Mouse (Mus musculus): ENCODE measurements around the gene Kalrn. TPM values are rescaled to one million over a fixed set of nuclear protein-coding genes. Genes with fewer than 3 reads are reported as not detected.

Kalrn gene
- polyA plus RNA-seq, 1 experiment from 2014 or later: 38.5 TPM

DNA sequence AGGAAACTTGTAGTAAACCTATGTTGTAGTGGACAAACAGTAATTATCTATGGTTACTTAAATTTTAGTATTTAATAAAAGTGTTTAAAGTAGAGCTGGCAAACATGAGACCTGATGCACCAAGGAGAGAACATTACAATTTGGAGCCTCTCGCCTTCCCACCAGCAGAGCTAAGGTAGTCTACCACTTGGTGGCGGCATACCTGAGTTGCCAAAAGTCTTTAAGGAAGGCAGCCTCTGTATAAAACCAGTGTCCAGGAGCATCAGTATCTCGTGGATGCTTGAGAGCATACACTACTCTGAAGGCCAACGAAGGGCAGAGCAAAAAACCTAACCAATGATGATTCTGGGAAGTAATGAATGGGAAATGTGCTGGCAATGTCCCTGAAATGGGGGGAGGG, 199.8 kb downstream of the Kalrn start:
- Histone ChIP-seq H3K27ac (no peak overlapping the region), H3K9ac (replicated peaks) (no peak overlapping the region), H3K4me3 (replicated peaks) (no peak overlapping the region), H3K27me3 (no peaks in the 10 kb centered on the region), H3K4me1 (replicated peaks) (peaks cover 43% of the 10 kb centered on the region), H3K9me3 (no peaks in the 10 kb centered on the region), H3K4me2 (replicated peaks) (no peak overlapping the region), H3K36me3 (no peaks in the 10 kb centered on the region)
- WGBS: 59% methylated on average over 4 of the region's 4 CpGs
- no peak for ATAC-seq

DNA sequence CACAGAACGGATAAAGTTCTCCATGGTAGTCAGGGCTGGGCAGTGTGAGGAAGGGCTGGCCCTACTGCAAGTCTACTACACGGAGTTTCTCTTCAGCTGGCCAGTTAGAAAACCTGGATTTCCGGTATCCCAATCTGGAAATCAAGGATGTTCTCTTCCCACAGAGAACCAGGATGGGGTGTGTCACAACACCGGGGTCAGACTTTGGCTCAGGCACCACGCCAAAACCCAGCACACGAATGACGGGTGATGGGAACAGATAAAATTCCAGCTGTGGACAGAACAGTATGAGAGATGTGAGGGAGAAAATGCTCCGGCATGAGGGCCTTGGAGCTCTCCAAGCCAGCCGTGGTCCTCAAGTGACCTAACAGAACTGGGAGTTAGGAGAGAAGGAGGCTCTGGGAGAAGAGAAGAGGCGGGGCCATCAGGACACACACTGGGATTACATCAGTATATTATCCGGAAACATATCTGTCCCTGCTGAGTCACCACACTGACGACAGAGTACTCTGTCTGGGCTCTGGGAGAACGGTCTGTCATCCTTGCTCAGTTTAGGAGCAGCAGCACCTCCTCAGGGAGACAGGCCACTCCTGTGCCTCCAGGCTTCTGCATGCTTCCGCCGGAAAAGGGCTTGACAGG, 201.1 kb downstream of the Kalrn start:
- Histone ChIP-seq H3K27ac (no peak overlapping the region), H3K4me2 (replicated peaks) (no peak overlapping the region), H3K27me3 (no peaks in the 10 kb centered on the region), H3K9ac (replicated peaks) (no peak overlapping the region), H3K4me1 (replicated peaks) (peaks cover 43% of the 10 kb centered on the region), H3K9me3 (no peaks in the 10 kb centered on the region), H3K4me3 (replicated peaks) (no peak overlapping the region), H3K36me3 (no peaks in the 10 kb centered on the region)
- no peak for ATAC-seq
- WGBS: 82% methylated on average over 15 of the region's 15 CpGs

DNA sequence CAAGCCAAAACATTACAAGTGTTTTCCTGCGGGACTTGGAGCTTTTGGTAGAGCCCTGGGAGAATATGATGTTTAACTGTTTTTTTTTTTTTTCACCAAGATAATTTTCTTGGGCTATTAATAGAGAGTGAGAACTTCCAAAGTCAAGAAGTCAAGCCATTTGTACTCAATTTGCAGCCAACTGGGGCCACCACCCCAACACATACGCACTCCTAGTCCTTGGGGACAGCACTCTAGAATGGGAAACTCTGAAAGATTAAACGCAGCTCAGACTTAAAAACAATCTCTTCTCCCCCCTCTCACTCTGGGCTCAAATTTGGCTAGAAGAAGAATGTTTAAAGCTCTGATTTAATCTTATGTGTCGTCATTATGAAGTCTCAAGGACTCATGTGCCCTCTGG, 214.1 kb downstream of the Kalrn start:
- Histone ChIP-seq H3K9ac (replicated peaks) (no peak overlapping the region), H3K4me3 (replicated peaks) (no peak overlapping the region), H3K27ac (no peak overlapping the region), H3K4me1 (replicated peaks) (0 out of 2 replicates have a peak, but pooled peaks cover 12% of the 10 kb centered on the region), H3K4me2 (replicated peaks) (no peak overlapping the region), H3K27me3 (no peaks in the 10 kb centered on the region), H3K36me3 (peaks cover 20% of the 10 kb centered on the region), H3K9me3 (no peaks in the 10 kb centered on the region)
- 88% methylated on average over 4 of the region's 4 CpGs for WGBS
- no peak for ATAC-seq

DNA sequence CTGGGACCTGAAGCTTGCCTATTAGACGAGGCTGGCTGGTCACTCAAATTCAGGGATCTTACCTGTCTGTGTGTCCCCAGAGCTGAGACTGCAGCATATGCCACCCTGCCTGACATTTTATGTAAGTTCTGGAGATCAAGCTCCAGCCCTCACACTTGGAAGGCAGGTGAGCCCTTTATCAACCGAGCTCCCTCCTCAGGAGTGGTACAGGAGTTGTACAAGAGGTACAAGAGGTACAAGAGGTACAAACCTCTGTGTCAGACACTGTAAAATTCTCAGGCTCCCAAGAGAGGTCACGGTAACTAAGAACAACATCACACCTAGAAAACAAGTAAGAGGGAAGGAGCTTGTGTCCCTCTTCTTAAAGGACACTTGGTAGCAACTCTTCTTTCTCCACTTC, 217.8 kb downstream of the Kalrn start:
- 81% methylated on average over 3 of the region's 3 CpGs for WGBS
- H3K9ac ChIP-seq (replicated peaks): no peak overlapping the region
- H3K4me2 ChIP-seq (replicated peaks): no peak overlapping the region
- peaks cover 18% of the 10 kb centered on the region for H3K36me3 ChIP-seq
- H3K4me1 ChIP-seq (replicated peaks): 0 out of 2 replicates have a peak, but pooled peaks cover 4% of the 10 kb centered on the region
- H3K27ac ChIP-seq: no peak overlapping the region
- no peaks in the 10 kb centered on the region for H3K9me3 ChIP-seq
- no peaks in the 10 kb centered on the region for H3K27me3 ChIP-seq
- H3K4me3 ChIP-seq (replicated peaks): no peak overlapping the region
- no peak for ATAC-seq

DNA sequence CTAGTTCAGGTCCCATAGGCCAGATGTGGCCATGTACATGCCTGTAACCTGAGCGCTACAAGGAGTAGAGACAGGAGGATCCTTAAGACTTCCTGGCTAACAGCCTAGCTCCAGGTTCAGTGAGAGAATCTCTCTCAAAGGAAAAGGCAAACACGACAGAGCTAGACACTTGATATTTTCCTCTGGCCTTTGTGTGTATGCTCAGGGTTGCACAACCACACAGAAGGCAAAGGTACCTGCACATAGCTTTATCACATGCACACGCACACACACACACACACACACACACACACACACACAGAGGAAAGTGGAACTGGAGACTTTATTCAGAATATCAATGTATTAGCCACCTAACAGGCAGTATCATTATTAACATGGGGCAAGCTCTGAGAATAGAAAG, 219.3 kb downstream of the Kalrn start:
- H3K27ac ChIP-seq: no peak overlapping the region
- no peak overlapping the region for H3K4me2 ChIP-seq (replicated peaks)
- no peak overlapping the region for H3K4me3 ChIP-seq (replicated peaks)
- no peaks in the 10 kb centered on the region for H3K9me3 ChIP-seq
- 0 out of 2 replicates have a peak, but pooled peaks cover 4% of the 10 kb centered on the region for H3K4me1 ChIP-seq (replicated peaks)
- 89% methylated on average over 3 of the region's 3 CpGs for WGBS
- H3K9ac ChIP-seq (replicated peaks): no peak overlapping the region
- ATAC-seq: no peak
- no peaks in the 10 kb centered on the region for H3K27me3 ChIP-seq
- H3K36me3 ChIP-seq: peaks cover 17% of the 10 kb centered on the region

DNA sequence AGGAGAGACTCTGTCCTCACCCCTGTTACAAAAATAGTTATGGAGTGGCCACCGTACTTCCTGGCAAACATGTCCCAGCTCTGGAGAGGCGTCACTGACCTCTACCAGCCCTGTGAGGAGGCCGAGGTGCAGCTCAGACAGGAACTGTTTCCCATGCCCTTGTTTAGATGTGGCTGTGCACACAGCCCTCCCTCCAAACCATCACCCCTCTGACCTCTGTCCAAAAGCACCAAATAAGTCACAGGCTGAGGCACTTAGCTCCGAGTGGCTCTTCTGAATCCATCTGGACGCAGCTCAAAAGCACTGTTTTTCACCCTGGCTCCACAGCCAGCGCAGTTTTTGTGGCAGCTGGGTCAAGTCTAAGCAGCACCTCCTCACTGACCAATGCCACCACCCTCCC, 220.6 kb downstream of the Kalrn start:
- Histone ChIP-seq H3K27ac (no peak overlapping the region), H3K36me3 (peaks cover 17% of the 10 kb centered on the region), H3K4me3 (replicated peaks) (no peak overlapping the region), H3K9me3 (no peaks in the 10 kb centered on the region), H3K9ac (replicated peaks) (no peak overlapping the region), H3K4me2 (replicated peaks) (no peak overlapping the region), H3K27me3 (no peaks in the 10 kb centered on the region), H3K4me1 (replicated peaks) (0 out of 2 replicates have a peak, but pooled peaks cover 7% of the 10 kb centered on the region)
- 60% methylated on average over 6 of the region's 6 CpGs for WGBS
- ATAC-seq: no peak

DNA sequence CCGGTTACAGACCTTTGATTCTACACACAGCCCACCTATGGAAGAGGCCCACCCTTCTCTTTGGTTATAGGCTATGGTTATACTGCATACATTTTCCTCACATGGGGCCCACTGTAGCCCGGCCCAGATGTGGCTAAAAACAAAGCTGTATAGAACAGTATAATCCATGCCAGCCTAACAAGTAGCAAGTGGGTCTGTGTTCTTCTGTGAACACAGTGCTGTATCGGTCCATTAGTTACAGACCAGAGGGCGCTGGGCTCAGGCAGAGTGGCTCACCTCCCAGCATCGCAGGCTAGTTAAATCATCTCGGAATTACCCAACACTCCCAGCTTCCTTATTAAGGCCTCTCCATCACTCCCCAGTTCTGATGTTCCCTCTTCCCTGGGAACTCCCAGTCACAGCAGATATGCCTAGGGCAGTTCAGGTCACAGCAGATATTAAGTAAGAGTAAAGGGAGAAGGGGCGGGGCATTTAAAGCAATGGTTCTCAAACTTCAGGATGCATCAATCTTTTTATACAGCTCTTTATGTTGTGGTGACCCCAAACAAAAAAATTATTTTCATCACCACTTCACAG, 221.7 kb downstream of the Kalrn start:
- Histone ChIP-seq H3K27ac (no peak overlapping the region), H3K4me1 (replicated peaks) (0 out of 2 replicates have a peak, but pooled peaks cover 8% of the 10 kb centered on the region)

DNA sequence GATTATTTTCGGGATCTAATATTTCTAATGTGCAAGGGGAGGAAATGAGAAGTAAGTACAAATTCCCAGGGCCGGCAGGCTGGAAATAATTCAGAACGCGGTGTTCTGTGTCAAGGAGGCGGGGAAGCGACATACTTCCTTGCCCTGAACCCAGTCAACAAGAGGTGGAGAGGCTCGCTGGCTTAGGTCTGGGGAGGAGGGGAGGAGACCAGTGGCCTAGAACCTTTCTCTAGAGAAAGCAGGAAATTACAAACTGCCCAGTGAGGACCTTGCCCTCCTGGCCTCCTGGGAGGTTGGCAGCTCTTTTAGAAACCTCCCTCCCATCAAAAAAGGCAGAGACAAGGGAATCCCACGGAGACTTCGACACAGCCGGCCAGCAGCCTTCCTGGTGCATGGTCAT, 225.8 kb downstream of the Kalrn start:
- no peaks in the 10 kb centered on the region for H3K36me3 ChIP-seq
- no peak overlapping the region for H3K4me3 ChIP-seq (replicated peaks)
- no peak overlapping the region for H3K4me2 ChIP-seq (replicated peaks)
- no peaks in the 10 kb centered on the region for H3K9me3 ChIP-seq
- WGBS: 66% methylated on average over 10 of the region's 10 CpGs
- H3K27me3 ChIP-seq: no peaks in the 10 kb centered on the region
- ATAC-seq: no peak
- no peak overlapping the region; the same call in 1 of the 2 replicates for H3K27ac ChIP-seq
- peaks cover 30% of the 10 kb centered on the region for H3K4me1 ChIP-seq (replicated peaks)
- H3K9ac ChIP-seq (replicated peaks): no peak overlapping the region

More for the DNA sequence above, 221.7 kb downstream of the Kalrn start:
- Histone ChIP-seq H3K9ac (replicated peaks) (no peak overlapping the region), H3K4me2 (replicated peaks) (no peak overlapping the region), H3K27me3 (no peaks in the 10 kb centered on the region), H3K4me3 (replicated peaks) (no peak overlapping the region), H3K9me3 (no peaks in the 10 kb centered on the region), H3K36me3 (peaks cover 10% of the 10 kb centered on the region)
- no peak for ATAC-seq
- 86% methylated on average over 7 of the region's 7 CpGs for WGBS

DNA sequence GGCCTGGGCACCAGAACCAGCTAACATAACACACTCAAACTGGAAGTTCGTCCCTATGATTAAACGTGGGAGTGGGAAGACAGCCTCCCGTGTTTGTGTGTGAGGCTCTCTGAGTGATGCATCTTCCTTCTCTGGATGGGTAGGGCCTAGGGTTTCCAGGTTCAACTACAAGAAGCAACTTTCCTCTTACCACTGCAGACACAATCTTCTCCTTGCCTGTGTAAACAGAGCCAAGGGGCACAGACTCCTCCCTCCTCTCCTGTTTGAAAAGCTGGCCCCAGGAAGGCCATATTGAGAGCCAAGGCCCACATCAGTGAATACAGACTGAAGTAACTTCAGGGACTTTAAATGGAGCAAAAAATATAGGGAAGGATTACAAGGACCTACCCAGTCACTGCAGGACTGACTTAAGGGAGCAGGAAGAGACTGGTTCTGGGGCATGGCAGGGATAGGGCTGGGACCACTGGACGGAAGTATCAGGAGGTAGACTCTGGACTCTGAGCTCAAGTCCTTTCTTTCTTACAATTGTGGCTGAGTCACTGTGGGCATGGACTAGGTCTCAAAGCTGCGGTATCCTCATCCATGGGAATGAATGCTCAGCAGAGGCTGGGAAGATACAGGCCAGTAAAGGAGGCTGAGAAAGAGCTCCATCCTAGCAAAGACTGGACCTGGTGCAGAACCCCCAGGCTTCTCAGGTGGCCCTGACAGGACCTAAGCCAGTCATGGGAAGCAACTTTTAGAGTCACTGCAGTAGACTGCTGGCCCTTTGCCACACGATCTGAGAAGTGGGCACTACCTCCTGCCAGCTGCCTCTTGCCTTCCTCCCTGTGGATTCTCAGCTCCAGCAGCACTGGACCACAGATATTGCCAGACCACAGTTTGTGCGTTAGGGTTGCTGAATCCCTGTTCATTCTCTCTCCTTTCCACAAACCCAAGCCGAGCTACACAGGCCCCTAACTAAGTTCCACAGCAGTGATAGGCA, 228.1 kb downstream of the Kalrn start:
- no peak for ATAC-seq
- no peak overlapping the region for H3K27ac ChIP-seq
- peaks cover 29% of the 10 kb centered on the region for H3K4me1 ChIP-seq (replicated peaks)
- H3K9me3 ChIP-seq: no peaks in the 10 kb centered on the region
- H3K4me3 ChIP-seq (replicated peaks): no peak overlapping the region
- H3K36me3 ChIP-seq: no peaks in the 10 kb centered on the region
- no peaks in the 10 kb centered on the region for H3K27me3 ChIP-seq
- 89% methylated on average over 8 of the region's 8 CpGs for WGBS
- H3K4me2 ChIP-seq (replicated peaks): no peak overlapping the region
- no peak overlapping the region for H3K9ac ChIP-seq (replicated peaks)

DNA sequence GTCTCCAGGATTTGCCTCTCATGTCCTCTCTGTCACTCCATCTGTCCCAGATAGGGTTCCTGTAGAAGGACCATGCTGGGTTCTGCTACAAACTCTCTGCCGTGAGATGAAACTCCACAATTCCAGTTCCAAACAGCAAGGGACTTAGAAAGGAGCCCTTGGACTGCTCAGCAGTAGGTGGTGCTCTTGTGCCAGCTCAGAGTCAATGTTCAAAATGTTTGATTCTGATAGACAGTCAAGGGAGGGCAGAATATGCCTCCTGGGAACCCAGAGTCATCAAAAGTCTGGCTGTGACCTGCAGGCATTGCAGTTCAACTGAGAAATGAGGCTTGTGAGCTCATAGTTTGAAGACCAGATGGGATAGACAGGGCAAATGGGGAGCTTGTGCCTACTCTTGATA, 229.4 kb downstream of the Kalrn start:
- H3K9me3 ChIP-seq: no peaks in the 10 kb centered on the region
- WGBS: 54% methylated on average over 1 of the region's 1 CpGs
- no peaks in the 10 kb centered on the region for H3K27me3 ChIP-seq
- H3K36me3 ChIP-seq: no peaks in the 10 kb centered on the region
- H3K27ac ChIP-seq: no peak overlapping the region
- no peak overlapping the region for H3K4me3 ChIP-seq (replicated peaks)
- ATAC-seq: no peak
- H3K4me1 ChIP-seq (replicated peaks): peaks cover 31% of the 10 kb centered on the region
- no peak overlapping the region for H3K9ac ChIP-seq (replicated peaks)
- H3K4me2 ChIP-seq (replicated peaks): no peak overlapping the region

DNA sequence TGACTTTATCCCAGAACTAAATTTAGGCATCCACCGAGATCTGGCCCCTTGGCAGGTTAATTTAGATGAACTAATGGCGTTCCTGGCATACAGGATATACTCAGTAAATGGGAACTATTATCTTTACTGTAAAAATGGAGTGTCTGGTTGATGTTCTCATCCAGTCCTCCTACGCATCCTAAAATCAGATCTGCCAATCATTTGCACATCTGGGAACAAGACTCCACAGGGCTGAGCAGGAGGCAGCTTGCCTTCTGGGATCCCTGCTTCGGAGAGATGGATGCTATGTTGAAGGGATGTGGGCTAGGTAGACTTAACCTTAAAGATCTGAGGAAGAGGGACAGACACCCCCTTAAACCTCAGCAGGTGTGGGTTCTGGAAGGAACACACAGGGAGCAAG, 230.2 kb downstream of the Kalrn start:
- Histone ChIP-seq H3K36me3 (no peaks in the 10 kb centered on the region), H3K27ac (no peak overlapping the region), H3K4me3 (replicated peaks) (no peak overlapping the region), H3K4me1 (replicated peaks) (peaks cover 40% of the 10 kb centered on the region), H3K9ac (replicated peaks) (no peak overlapping the region), H3K4me2 (replicated peaks) (no peak overlapping the region), H3K27me3 (no peaks in the 10 kb centered on the region), H3K9me3 (no peaks in the 10 kb centered on the region)
- 84% methylated on average over 4 of the region's 4 CpGs for WGBS
- ATAC-seq: no peak
